Mouse (Mus musculus) intestine, embryonic 16.5 days (tissue): ENCODE results near the gene Gm3138. TPM values are rescaled to one million over a fixed set of nuclear protein-coding genes. Genes with fewer than 3 reads are reported as not detected.
"Not testable (repeated sequence)": the region's sequence is repeated elsewhere in the genome, so short reads cannot be mapped to it uniquely, and the experiment has no call there.

ENCODE experiments used
- ATAC-seq: fragments of 200-750 bp; cut with Nextera tagmentation; 2 replicates; pipeline ENCODE4 v1.8.0; 2017; ENCODE audit warnings: moderate TSS enrichment, moderate library complexity
- H3K27ac ChIP-seq: fragments of 300-500 bp; sonication (generic); 2 replicates; pipeline ENCODE4 v1.5.1; 2014; ENCODE audit warnings: mild to moderate bottlenecking, low read length
- H3K27me3 ChIP-seq: fragments of 300-500 bp; sonication (generic); replicated peaks from 2 replicates; pipeline ENCODE4 v1.6.1; 2014; ENCODE audit warnings: low read length, control low read depth, mixed read lengths; ENCODE audit not compliant: control insufficient read depth, insufficient read depth
- H3K36me3 ChIP-seq: fragments of 300-500 bp; sonication (generic); 2 replicates; pipeline ENCODE4 v1.6.1; 2014; ENCODE audit warnings: low read length, control low read depth; ENCODE audit not compliant: control insufficient read depth, insufficient read depth
- H3K4me1 ChIP-seq: fragments of 300-500 bp; sonication (generic); 2 replicates; pipeline ENCODE4 v1.6.1; 2014; ENCODE audit warnings: low read length, control low read depth, mixed read lengths; ENCODE audit not compliant: control insufficient read depth, insufficient read depth
- H3K4me2 ChIP-seq: fragments of 300-500 bp; sonication (generic); 2 replicates; pipeline ENCODE4 v1.6.1; 2014; ENCODE audit warnings: low read depth, low read length, control low read depth
- H3K4me3 ChIP-seq: fragments of 300-500 bp; sonication (generic); 2 replicates; pipeline ENCODE4 v1.5.1; 2014; ENCODE audit warnings: mild to moderate bottlenecking, low read length
- H3K9ac ChIP-seq: fragments of 300-500 bp; sonication (generic); 2 replicates; pipeline ENCODE4 v1.6.1; 2014; ENCODE audit warnings: low read depth, low read length
- H3K9me3 ChIP-seq: fragments of 300-500 bp; sonication (generic); 2 replicates; pipeline ENCODE4 v1.6.1; 2016; ENCODE audit warnings: low read length, control low read depth; ENCODE audit not compliant: control insufficient read depth
- WGBS: fragments of 180-500 bp; shearing (Covaris S2); extraction: QIAGEN DNeasy Blood & Tissue Kit; methylation state at CpG from one replicate; pipeline ENCODE4 v1.1.7; 2014; 5-methylcytosine and 5-hydroxymethylcytosine counted together
- polyA plus RNA-seq: library from polyadenylated mRNA; unstranded; fragments of >200 nt; fragmentation: Nextera tagmentation; extraction: Ambion mirVana; gene quantifications from 2 replicates; pipeline ENCODE4 v1.2.1, GENCODE M21; 2015

The Gm3138 gene
- not detected in 2 replicates for polyA plus RNA-seq

- not testable (repeated sequence) for H3K4me2 ChIP-seq, H3K27me3 ChIP-seq, H3K9me3 ChIP-seq, H3K4me3 ChIP-seq, H3K4me1 ChIP-seq, H3K9ac ChIP-seq, H3K36me3 ChIP-seq, ATAC-seq, H3K27ac ChIP-seq
- WGBS: no CpG with 5 or more reads among the region's 2 CpGs
These were observed at the start of gene Gm3138 for GRCm38 (mm10) chr14:4249331-4249730. Gene Gm3138 (plus strand): TSS chr14:4249631.

- ATAC-seq, H3K27ac ChIP-seq, H3K27me3 ChIP-seq, H3K9ac ChIP-seq, H3K4me3 ChIP-seq, H3K9me3 ChIP-seq, H3K36me3 ChIP-seq, H3K4me2 ChIP-seq, H3K4me1 ChIP-seq: not testable (repeated sequence)
- WGBS: 85% methylated on average over 2 of the region's 2 CpGs
These were observed 20.0 kb downstream of the Gm3138 start for GRCm38 (mm10) chr14:4269238-4269950.

GRCm38 (mm10) chr14:4279828-4280227, 30.4 kb downstream of the Gm3138 start:
- ATAC-seq, H3K4me1 ChIP-seq, H3K9me3 ChIP-seq, H3K36me3 ChIP-seq, H3K4me2 ChIP-seq, H3K27ac ChIP-seq, H3K4me3 ChIP-seq, H3K9ac ChIP-seq, H3K27me3 ChIP-seq: not testable (repeated sequence)
- 82% methylated on average over 2 of the region's 3 CpGs for WGBS

Other genes starting within 250 kb of the Gm3138 start
- gene Gm5796, start 225.7 kb upstream of the Gm3138 start, polyA plus RNA-seq: 0.13 TPM in 1 of 2 replicates, not detected in the other
- gene Gm3115, start 165.5 kb upstream of the Gm3138 start, polyA plus RNA-seq: not detected in 2 replicates
- 0.28 and 0.45 TPM in 2 replicates for gene Gm8108, start 139.1 kb upstream of the Gm3138 start, polyA plus RNA-seq
- gene Gm3127, start 84.6 kb upstream of the Gm3138 start, polyA plus RNA-seq: not detected in 2 replicates
- 0.06 and 0.13 TPM in 2 replicates for gene Gm2974, start 67.1 kb upstream of the Gm3138 start, polyA plus RNA-seq
- gene Gm3149, start 67.7 kb downstream of the Gm3138 start, polyA plus RNA-seq: not detected in 2 replicates
- gene 2610042L04Rik, start 85.1 kb downstream of the Gm3138 start, polyA plus RNA-seq: not detected in 2 replicates
- not detected in 2 replicates for gene Gm3159, start 147.9 kb downstream of the Gm3138 start, polyA plus RNA-seq
- 0.09 TPM in 1 of 2 replicates, not detected in the other for gene Gm3164, start 165.8 kb downstream of the Gm3138 start, polyA plus RNA-seq
- gene Gm3173, start 181.4 kb downstream of the Gm3138 start, polyA plus RNA-seq: not detected in 2 replicates
- gene Gm3182, start 232.1 kb downstream of the Gm3138 start, polyA plus RNA-seq: not detected in 2 replicates